Mouse (Mus musculus) ES-E14 (cell line): ENCODE results near the gene Olfr1395.

Experiments used
- CHD2 ChIP-seq: IDR thresholded peaks from 2 replicates; pipeline ENCODE4 v1.6.1; 2014; ENCODE audit warnings: mild to moderate bottlenecking, low read depth, low read length, inconsistent platforms
- HCFC1 ChIP-seq: IDR thresholded peaks from 2 replicates; pipeline ENCODE4 v1.6.1; 2012; ENCODE audit warnings: low read length, inconsistent platforms, borderline replicate concordance; ENCODE audit not compliant: insufficient read depth
- MAFK ChIP-seq: IDR thresholded peaks from 2 replicates; pipeline ENCODE4 v1.6.1; 2014; ENCODE audit warnings: mild to moderate bottlenecking, low read depth, low read length, inconsistent platforms; ENCODE audit not compliant: insufficient read depth

GRCm38 (mm10) chr11:49186452-49186851 lies 44.4 kb downstream of the Olfr1395 start:
- no peak for TF ChIP-seq CHD2
- no peak for TF ChIP-seq HCFC1
- TF ChIP-seq MAFK = no peak
